Mouse (Mus musculus) subcutaneous adipose tissue, adult 2 months (tissue): ENCODE measurements around the gene Psapl1. TPM values are rescaled to one million over a fixed set of nuclear protein-coding genes. Genes with fewer than 3 reads are reported as not detected.

Experiments used
- polyA plus RNA-seq: library from polyadenylated mRNA; depleted of rRNA; stranded (reverse); fragments of >200 nt; gene quantifications from 2 replicates; pipeline ENCODE4 v1.2.3, GENCODE M21; 2012; ENCODE audit warnings: low replicate concordance; rRNA removed

Psapl1 gene
- 0.19 TPM in 1 of 2 replicates, not detected in the other for polyA plus RNA-seq

DNA sequence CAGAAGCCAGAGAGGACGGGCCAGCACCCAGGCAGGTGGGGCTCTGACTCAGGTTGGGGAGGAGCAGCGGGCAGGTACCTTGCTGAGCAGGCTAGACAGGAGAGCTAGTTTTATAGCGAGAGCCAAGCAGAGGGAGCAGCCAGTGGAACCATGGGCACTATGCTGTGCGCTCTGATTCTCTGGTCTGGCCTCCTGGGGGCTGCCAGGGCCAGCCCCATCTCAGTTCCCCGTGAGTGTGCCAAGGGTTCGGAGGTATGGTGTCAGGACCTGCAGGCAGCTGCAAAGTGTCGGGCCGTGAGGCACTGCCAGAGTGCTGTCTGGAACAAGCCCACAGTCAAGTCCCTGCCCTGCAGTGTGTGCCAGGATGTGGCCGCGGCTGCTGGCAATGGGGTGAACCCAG is at the start of gene Psapl1:
TSS of gene Psapl1 (plus strand) at position 106 of the 400 bp plus-strand sequence.

Other genes with a start within 250 kb of the Psapl1 start
- gene Sorcs2, start 194.1 kb downstream of the Psapl1 start, polyA plus RNA-seq, result 4.9 and 37.2 TPM in 2 replicates